Mouse (Mus musculus): ENCODE measurements around the gene Isy1. TPM values are rescaled to one million over a fixed set of nuclear protein-coding genes. Genes with fewer than 3 reads are reported as not detected.

Isy1 gene
- polyA plus RNA-seq, 1 experiment from 2014 or later = 34.1 TPM

GRCm38 (mm10) chr6:87790779-87791480 lies 47.7 kb downstream of the Isy1 start:
- Histone ChIP-seq H3K27ac (ENCODE audit: low read depth, low read length) (no peak overlapping the region), H3K9me3 (replicated peaks; ENCODE audit: control insufficient read depth, low read length) (no peaks in the 10 kb centered on the region), H3K4me3 (ENCODE audit: low read depth, low read length) (no peak overlapping the region), H3K4me2 (ENCODE audit: low read length) (no peak overlapping the region), H3K36me3 (ENCODE audit: control insufficient read depth, insufficient read depth, low read length) (peaks cover 20% of the 10 kb centered on the region), H3K4me1 (ENCODE audit: control insufficient read depth, insufficient read depth, low read length) (peaks cover 8% of the 10 kb centered on the region), H3K9ac (ENCODE audit: low read length) (no peak overlapping the region), H3K27me3 (replicated peaks; ENCODE audit: control insufficient read depth, insufficient read depth, low read length) (no peaks in the 10 kb centered on the region)
- DNase-seq (ENCODE audit: low spot score) (no peak), ATAC-seq (no peak)
- 84% methylated on average over 7 of the region's 7 CpGs for WGBS

- ATAC-seq (no peak), DNase-seq (ENCODE audit: low spot score) (no peak)
- no peak overlapping the region for H3K4me2 ChIP-seq (ENCODE audit: low read length)
- H3K9ac ChIP-seq (ENCODE audit: low read length) = 0 out of 2 replicates have a peak overlapping the region, but pooled peaks have one; percentile 43
- peaks cover 8% of the 10 kb centered on the region for H3K4me1 ChIP-seq (ENCODE audit: control insufficient read depth, insufficient read depth, low read length)
- H3K27me3 ChIP-seq (replicated peaks; ENCODE audit: control insufficient read depth, insufficient read depth, low read length) = no peaks in the 10 kb centered on the region
- H3K4me3 ChIP-seq (ENCODE audit: low read depth, low read length) = no peak overlapping the region
- peaks cover 20% of the 10 kb centered on the region for H3K36me3 ChIP-seq (ENCODE audit: control insufficient read depth, insufficient read depth, low read length)
- H3K9me3 ChIP-seq (replicated peaks; ENCODE audit: control insufficient read depth, low read length) = no peaks in the 10 kb centered on the region
- H3K27ac ChIP-seq (ENCODE audit: low read depth, low read length) = no peak overlapping the region
- WGBS = 88% methylated on average over 6 of the region's 6 CpGs
These were observed 48.8 kb downstream of the Isy1 start for GRCm38 (mm10) chr6:87789791-87790190.

GRCm38 (mm10) chr6:87788896-87789587 lies 49.6 kb downstream of the Isy1 start:
- Histone ChIP-seq H3K4me3 (ENCODE audit: low read depth, low read length) (no peak overlapping the region), H3K27me3 (replicated peaks; ENCODE audit: control insufficient read depth, insufficient read depth, low read length) (no peaks in the 10 kb centered on the region), H3K9me3 (replicated peaks; ENCODE audit: control insufficient read depth, low read length) (no peaks in the 10 kb centered on the region), H3K27ac (ENCODE audit: low read depth, low read length) (no peak overlapping the region), H3K4me2 (ENCODE audit: low read length) (no peak overlapping the region), H3K4me1 (ENCODE audit: control insufficient read depth, insufficient read depth, low read length) (peaks cover 8% of the 10 kb centered on the region), H3K9ac (ENCODE audit: low read length) (peak overlapping the region; percentile 43; the same call in 1 of the 2 replicates), H3K36me3 (ENCODE audit: control insufficient read depth, insufficient read depth, low read length) (peaks cover 17% of the 10 kb centered on the region)
- DNase-seq (ENCODE audit: low spot score) (peak; percentile 46), ATAC-seq (no peak)
- whole genome bisulfite sequencing = 25% methylated on average over 5 of the region's 5 CpGs

- H3K4me3 ChIP-seq (ENCODE audit: low read depth, low read length) = no peak overlapping the region
- H3K27ac ChIP-seq (ENCODE audit: low read depth, low read length) = no peak overlapping the region
- peaks cover 8% of the 10 kb centered on the region for H3K4me1 ChIP-seq (ENCODE audit: control insufficient read depth, insufficient read depth, low read length)
- 93% methylated on average over 9 of the region's 9 CpGs for WGBS
- no peaks in the 10 kb centered on the region for H3K27me3 ChIP-seq (replicated peaks; ENCODE audit: control insufficient read depth, insufficient read depth, low read length)
- no peaks in the 10 kb centered on the region for H3K9me3 ChIP-seq (replicated peaks; ENCODE audit: control insufficient read depth, low read length)
- ATAC-seq (no peak), DNase-seq (ENCODE audit: low spot score) (no peak)
- peaks cover 16% of the 10 kb centered on the region for H3K36me3 ChIP-seq (ENCODE audit: control insufficient read depth, insufficient read depth, low read length)
- no peak overlapping the region for H3K4me2 ChIP-seq (ENCODE audit: low read length)
- no peak overlapping the region for H3K9ac ChIP-seq (ENCODE audit: low read length)
These were observed 50.2 kb downstream of the Isy1 start for GRCm38 (mm10) chr6:87788266-87788895.

- Histone ChIP-seq H3K27ac (ENCODE audit: low read depth, low read length) (no peak overlapping the region), H3K27me3 (replicated peaks; ENCODE audit: control insufficient read depth, insufficient read depth, low read length) (no peaks in the 10 kb centered on the region), H3K9me3 (replicated peaks; ENCODE audit: control insufficient read depth, low read length) (no peaks in the 10 kb centered on the region), H3K4me1 (ENCODE audit: control insufficient read depth, insufficient read depth, low read length) (peaks cover 8% of the 10 kb centered on the region), H3K36me3 (ENCODE audit: control insufficient read depth, insufficient read depth, low read length) (peaks cover 11% of the 10 kb centered on the region), H3K4me2 (ENCODE audit: low read length) (no peak overlapping the region), H3K4me3 (ENCODE audit: low read depth, low read length) (no peak overlapping the region), H3K9ac (ENCODE audit: low read length) (no peak overlapping the region)
- 83% methylated on average over 6 of the region's 6 CpGs for WGBS
- DNase-seq (ENCODE audit: low spot score) = no peak
- no peak for ATAC-seq
These were observed 51.3 kb downstream of the Isy1 start for GRCm38 (mm10) chr6:87787108-87787890.

- no peaks in the 10 kb centered on the region for H3K9me3 ChIP-seq (replicated peaks; ENCODE audit: control insufficient read depth, low read length)
- DNase-seq (ENCODE audit: low spot score) (no peak), ATAC-seq (no peak)
- peaks cover 8% of the 10 kb centered on the region; the same call in 1 of the 2 replicates for H3K36me3 ChIP-seq (ENCODE audit: control insufficient read depth, insufficient read depth, low read length)
- no peak overlapping the region for H3K27ac ChIP-seq (ENCODE audit: low read depth, low read length)
- no peak overlapping the region for H3K9ac ChIP-seq (ENCODE audit: low read length)
- no peak overlapping the region for H3K4me2 ChIP-seq (ENCODE audit: low read length)
- H3K4me1 ChIP-seq (ENCODE audit: control insufficient read depth, insufficient read depth, low read length) = peaks cover 8% of the 10 kb centered on the region
- H3K4me3 ChIP-seq (ENCODE audit: low read depth, low read length) = no peak overlapping the region
- H3K27me3 ChIP-seq (replicated peaks; ENCODE audit: control insufficient read depth, insufficient read depth, low read length) = no peaks in the 10 kb centered on the region
- WGBS = 88% methylated on average over 5 of the region's 5 CpGs
These were observed 52.0 kb downstream of the Isy1 start for GRCm38 (mm10) chr6:87786621-87787020.

GRCm38 (mm10) chr6:87784033-87784432 lies 54.6 kb downstream of the Isy1 start:
- no peaks in the 10 kb centered on the region for H3K27me3 ChIP-seq (replicated peaks; ENCODE audit: control insufficient read depth, insufficient read depth, low read length)
- H3K4me2 ChIP-seq (ENCODE audit: low read length) = no peak overlapping the region
- H3K27ac ChIP-seq (ENCODE audit: low read depth, low read length) = no peak overlapping the region
- ATAC-seq (no peak), DNase-seq (ENCODE audit: low spot score) (no peak)
- no peaks in the 10 kb centered on the region for H3K36me3 ChIP-seq (ENCODE audit: control insufficient read depth, insufficient read depth, low read length)
- peaks cover 1% of the 10 kb centered on the region; the same call in 1 of the 2 replicates for H3K4me1 ChIP-seq (ENCODE audit: control insufficient read depth, insufficient read depth, low read length)
- 83% methylated on average over 8 of the region's 8 CpGs for WGBS
- H3K9me3 ChIP-seq (replicated peaks; ENCODE audit: control insufficient read depth, low read length) = no peaks in the 10 kb centered on the region
- no peak overlapping the region for H3K4me3 ChIP-seq (ENCODE audit: low read depth, low read length)
- H3K9ac ChIP-seq (ENCODE audit: low read length) = no peak overlapping the region

GRCm38 (mm10) chr6:87780546-87781301 lies 57.9 kb downstream of the Isy1 start:
- H3K9me3 ChIP-seq (replicated peaks; ENCODE audit: control insufficient read depth, low read length) = no peaks in the 10 kb centered on the region
- H3K27ac ChIP-seq (ENCODE audit: low read depth, low read length) = no peak overlapping the region
- no peaks in the 10 kb centered on the region for H3K36me3 ChIP-seq (ENCODE audit: control insufficient read depth, insufficient read depth, low read length)
- DNase-seq (ENCODE audit: low spot score) = no peak
- no peak overlapping the region for H3K4me2 ChIP-seq (ENCODE audit: low read length)
- no peaks in the 10 kb centered on the region for H3K27me3 ChIP-seq (replicated peaks; ENCODE audit: control insufficient read depth, insufficient read depth, low read length)
- 86% methylated on average over 10 of the region's 10 CpGs for WGBS
- no peak for ATAC-seq
- no peak overlapping the region for H3K4me3 ChIP-seq (ENCODE audit: low read depth, low read length)
- H3K4me1 ChIP-seq (ENCODE audit: control insufficient read depth, insufficient read depth, low read length) = no peaks in the 10 kb centered on the region
- H3K9ac ChIP-seq (ENCODE audit: low read length) = no peak overlapping the region

Measured in forebrain, embryonic 14.5 days (tissue).